Mouse (Mus musculus) cerebellum, adult 9-10 months (tissue): Measurements from ENCODE around the gene B4galnt1.
A peak's percentile ranks its signal among the peaks of the same experiment; 100 is the strongest.

ENCODE experiments used
- DNase-seq: peaks from one replicate; pipeline ENCODE4 v3.0.0; 2022

The B4galnt1 gene

DNA sequence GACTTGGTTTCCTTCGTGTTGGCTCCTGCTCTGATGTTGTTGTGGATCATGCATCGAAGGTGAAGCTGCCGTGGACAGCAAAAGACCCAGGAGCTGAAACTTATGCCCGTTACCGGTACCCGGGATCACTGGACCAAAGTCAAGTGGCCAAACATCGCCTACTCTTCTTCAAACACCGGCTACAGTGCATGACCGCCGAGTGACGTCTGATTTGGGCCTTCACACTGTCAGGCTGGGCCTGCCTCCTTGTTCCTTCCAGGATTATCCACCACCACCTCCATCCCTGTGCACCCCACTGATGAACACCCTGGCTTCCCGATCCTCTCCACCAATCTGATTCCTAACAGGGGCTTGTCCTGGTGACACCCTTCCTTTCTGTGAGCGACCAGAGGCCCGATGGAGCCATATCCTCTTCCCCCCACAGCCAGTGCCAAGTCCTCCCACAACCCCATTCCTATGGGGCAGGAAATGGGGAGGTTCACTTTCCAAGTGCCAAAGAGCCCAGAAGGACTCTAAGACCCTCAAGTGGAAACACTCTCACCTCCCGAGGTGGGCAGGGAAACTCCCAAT is 6.7 kb downstream of the B4galnt1 start:
- no peak for DNase-seq

DNA sequence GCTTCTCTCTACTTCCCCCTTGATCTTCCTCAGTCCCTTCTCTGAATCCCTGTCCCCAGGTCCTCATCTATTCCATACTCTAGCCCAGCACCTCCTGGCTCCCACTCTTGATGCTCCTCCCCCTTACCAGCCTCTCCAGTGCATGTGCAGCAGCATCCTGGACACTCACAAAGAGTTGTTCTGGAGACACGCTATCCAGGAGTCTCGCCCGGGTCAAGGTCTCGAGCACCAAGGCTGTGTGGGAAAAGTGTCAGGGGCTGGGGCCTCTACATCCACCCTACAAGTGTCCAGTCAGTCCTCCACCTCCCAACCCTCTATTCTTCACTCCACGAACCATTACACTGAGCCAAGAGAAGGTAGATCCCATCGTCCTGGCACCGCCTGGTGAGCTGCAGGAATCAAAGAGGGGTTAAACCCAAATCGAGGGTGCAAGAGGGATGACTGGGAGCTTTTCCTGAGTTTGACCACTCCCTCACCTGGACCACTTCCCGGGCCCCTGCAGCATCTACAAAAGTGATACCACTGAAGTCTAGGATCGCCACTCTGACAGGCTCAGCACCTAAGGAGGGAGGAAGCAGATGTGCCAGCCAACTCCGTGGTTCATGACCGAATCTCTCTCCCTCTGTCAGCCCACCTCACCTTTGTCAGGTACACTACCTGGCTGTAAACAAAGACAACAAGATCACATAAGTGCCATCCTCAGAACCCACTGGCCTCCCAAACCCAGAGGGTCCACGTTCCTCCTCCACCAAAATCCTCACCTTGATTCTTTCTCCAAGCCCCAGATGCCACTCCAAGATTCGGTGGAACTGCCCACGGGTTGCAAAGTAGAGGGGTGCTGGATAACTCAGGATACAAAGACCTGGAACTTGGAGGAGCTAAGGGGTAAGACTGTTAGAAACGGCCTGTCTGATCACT is 8.4 kb downstream of the B4galnt1 start:
- peak; percentile 15 for DNase-seq

DNA sequence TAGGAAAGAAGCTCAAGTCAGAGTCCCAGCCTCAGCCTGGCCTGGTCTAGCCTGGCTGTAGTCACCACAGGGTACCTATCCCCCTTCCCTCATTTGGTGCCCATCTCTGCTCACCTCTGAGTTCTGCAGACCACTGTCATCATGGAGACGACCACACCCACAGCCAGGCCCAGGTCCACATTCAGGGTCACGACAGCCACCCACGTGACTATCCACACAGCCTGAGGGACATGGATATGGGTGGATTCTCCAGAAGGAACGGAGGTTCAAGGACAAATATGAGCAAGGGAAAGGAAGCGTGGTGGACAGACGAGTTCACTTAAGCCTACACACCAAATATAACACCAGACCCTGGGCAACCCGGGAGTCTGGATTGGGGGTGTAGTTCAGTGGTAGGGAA is 9.1 kb downstream of the B4galnt1 start:
- peak; percentile 14 for DNase-seq

DNA sequence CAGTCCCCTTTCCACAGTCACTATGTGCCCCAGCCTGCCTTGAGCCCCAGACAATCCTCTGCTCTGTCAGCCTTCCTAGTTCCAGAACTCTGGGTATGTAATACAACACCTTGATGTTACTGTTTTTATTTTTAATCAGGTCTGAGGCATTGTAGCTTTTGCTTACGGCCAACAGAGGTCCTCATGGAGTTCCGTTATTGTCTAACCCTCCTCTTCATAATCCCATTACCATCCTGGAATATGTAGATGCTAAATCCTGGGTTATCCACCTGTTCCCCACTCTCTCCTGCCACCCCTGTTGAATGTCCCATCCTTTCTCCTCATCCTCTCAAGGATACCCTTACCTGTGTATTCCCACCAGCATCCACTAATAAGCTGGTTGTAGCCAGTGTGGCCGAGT is 11.2 kb downstream of the B4galnt1 start:
- DNase-seq = peak; percentile 10

DNA sequence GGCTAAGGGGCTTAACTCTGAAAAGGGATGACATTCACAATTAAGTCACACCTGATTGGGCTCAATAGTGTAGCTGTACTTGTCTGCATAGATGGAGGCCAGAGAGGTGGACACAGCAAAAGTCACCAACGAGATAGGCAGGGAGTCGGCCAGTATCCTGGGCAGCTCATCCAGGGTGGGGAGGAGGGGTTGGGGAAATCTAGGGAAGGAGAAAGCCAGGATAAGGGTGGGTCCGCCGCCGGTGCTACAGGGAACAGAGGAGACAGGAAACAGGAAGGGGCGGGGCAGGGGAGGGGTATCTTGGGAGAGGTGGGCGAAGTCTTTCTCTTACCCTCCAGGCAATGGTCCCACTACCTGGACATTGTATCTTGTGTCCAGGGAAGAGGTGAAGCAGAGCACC is 11.7 kb downstream of the B4galnt1 start:
- peak; percentile 10 for DNase-seq

DNA sequence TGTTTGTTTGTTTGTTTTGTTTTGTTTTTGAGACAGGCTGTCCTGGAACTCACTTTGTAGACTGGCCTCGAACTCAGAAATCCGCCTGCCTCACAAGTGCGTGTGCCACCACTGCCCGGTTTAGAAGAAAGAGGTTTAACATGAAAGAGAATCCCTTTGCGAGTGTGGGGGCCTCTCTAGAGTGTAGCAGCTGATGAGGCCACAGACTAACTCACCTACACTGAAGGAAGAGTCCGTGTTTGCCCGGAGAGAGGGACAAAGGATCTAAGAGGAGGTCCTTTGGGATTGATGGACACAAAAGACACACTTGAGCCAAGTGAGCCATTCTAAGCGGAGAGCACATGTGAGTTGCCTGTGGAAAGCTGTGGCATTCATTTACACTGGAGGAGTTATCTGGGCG is 12.2 kb downstream of the B4galnt1 start:
- no peak for DNase-seq

DNA sequence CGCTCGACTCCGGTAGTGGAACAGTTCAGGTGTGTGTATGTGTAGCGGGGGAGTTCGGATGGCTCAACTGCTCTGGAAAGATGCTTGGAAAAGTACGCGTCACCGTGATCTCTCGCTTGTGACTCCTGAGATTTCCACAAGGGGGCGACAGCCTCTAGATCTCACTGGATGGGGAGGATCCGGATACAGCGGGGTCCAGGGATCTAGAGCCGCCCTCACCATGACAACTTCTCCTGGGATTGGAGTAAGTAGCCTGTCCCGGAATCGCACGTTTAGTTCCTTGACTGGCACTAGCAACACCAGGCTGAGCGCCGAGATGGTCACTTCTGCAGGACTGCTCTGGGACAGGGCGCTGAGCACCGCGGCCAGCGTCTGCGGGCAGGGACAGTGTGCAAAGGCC is 12.7 kb downstream of the B4galnt1 start:
- peak; percentile 86 for DNase-seq

DNA sequence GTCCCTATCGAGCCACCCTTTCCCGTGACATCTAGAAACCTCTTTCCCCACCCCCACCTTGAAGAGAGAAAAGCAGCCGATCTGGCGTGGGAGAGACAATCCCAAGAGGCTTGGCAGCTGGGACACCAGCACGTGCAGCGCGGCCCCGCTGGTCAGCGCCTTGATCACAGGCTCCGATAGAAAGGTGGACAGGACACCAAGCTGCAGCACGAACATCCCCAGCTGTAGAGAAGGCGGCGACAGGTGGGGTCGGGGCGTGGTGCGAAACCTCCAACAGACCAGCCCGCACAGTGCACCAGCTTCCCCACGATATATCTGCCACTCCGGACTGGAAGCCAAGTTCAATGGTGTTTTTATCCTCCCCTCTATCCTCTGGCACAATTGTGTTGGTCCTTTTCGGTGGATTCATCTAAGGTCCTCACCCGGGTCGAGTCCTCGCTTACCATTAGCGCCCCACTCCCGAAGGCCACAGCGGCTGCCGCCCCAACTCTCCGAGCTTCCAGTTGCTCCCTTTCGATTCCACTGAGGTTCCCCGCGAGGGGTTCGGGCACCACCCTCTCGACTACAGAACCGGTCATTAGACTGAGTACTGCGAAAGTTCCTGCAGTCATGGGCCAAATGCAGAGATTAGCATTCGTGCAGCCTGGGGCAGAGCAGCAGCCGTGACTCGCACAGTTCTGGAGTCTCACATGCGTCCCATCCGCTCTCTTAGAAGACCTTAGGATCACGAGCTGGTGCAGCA is 13.4 kb downstream of the B4galnt1 start:
- peak; percentile 30 for DNase-seq

DNA sequence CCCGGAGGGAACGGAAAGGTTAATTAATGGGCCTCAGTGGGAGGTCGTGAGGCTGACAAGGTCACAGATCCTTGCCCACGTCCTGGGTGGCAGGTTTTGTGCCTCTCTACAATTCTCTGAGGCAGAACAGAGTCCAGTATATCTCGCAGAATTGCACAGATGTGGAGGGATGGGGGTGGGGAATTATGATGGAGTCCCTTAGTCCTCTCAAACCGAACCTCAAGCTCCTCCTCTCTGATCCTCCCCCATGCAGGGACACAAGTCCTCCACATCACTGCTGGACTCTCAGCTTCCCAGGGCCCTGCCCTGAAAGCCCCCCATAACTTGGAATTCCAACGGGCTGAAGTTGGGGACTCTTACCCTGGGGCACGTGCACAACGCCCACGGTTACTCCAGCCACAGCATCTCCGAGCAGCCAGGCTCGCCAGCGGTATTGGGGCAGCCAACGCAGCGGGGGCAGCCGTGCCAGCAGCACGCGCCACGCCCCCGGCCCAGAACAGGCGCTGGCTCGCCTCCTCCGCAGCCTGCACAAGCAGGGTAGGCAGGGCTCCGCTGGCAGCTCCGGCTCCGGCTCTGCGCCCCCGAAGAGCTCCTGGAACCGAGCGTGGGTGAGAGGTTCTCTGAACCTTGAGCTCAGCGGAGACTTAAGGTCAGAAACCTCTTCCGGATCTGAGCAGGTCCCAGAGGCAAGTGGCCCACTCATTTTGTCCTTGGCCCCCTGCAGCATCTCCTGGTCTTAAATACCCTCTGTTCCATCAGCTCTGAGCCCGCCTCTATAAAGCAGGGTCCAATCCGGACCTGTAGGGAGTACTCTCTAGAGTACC is 15.1 kb downstream of the B4galnt1 start, which contains the start of gene Slc26a10:
TSS of gene Slc26a10 (minus strand) at position 775 of the 824 bp plus-strand sequence.
- DNase-seq = no peak

DNA sequence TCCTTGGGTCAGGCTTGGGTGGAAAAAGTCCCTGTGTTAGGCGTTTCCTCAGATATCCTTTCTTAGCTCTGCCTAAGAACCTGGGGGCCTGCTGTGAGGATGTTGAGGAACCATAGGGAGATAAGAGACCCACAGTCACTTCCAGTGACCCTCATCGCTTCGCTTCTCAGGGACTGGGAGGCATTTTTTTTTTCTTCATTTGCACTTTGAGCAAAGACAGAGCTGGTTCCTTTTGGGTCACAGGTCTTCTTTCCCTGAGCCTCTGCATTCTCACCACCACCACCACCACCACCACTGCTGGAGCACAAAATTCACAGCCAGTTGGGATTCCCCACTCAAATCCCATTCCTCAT is 15.6 kb downstream of the B4galnt1 start:
- DNase-seq = no peak

DNA sequence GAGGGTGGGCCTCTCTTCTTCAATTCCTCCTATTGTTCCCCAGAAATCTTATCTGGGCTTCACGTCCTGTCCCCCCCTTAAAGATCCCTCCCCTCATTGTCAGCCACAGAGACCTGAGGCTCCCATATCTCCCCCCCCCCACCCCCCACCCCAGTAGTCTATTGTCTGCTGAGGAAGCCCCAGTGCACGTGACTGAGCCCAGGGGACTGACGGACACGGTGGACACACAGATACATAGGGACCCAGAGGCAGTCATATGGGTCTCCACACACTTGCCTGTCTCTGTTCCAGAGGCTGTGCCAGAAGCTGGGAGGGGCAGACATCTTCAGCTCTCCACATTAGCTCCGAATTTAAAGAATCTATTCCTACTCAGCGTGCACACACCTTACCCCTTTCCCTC is 16.5 kb downstream of the B4galnt1 start:
- DNase-seq = no peak

DNA sequence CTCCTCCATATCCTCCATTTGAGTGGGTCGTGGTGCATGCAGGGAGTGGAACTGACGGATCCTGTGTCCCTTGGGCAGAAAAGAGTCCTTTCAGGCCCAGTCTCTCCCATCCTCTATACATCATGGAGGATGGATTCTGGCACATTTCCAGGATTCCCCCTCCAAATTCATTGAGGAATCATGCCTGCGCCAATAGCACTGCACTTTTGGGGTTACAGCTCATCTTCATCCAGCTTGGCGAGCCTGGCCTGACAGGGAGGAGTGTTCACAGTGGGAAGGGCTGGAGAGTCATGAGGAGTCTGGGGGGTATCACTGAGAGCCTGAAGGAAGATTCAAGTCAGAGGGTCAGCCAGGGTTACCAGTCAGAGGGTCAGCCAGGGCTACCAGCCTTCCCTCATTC is 17.6 kb downstream of the B4galnt1 start:
- no peak for DNase-seq

DNA sequence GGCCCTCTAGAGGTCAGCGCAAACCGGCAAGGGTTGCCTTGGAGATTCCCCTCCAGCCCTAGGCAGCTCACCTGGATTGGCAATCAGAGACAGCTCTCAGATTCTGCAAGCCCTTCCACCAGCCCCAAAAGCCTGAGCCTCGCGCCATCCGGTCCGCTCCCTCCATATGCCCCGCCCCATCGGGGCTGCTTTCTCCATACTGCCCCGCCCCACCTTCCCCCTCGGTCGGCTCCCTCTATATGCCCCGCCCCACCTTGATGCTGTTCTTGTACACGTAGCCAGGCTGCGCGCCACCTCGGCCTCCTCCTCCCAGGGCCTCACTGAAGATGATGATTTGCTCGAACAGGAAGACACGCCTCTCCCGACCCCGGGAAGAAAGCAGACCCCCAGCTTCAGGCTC is 18.7 kb downstream of the B4galnt1 start:
- DNase-seq = no peak

DNA sequence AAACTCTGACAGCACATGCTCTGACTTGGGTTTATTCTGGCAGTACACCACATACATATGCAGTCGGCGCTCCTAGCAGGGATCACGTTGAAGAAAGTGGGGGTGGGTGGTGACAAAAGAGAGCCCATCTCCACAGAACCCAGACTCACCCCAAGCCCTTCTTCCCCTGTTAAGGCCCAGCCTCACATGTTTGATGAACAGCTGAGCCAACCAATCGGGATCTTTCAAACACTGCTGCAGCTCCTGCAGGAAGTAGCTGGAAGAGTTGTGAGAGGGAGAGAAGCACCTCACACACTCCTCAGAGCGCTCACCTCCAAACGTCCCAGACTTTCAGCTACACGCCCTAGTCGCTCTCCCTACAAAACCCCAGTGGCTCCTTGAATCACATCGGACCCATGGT is 20.1 kb downstream of the B4galnt1 start:
- no peak for DNase-seq

DNA sequence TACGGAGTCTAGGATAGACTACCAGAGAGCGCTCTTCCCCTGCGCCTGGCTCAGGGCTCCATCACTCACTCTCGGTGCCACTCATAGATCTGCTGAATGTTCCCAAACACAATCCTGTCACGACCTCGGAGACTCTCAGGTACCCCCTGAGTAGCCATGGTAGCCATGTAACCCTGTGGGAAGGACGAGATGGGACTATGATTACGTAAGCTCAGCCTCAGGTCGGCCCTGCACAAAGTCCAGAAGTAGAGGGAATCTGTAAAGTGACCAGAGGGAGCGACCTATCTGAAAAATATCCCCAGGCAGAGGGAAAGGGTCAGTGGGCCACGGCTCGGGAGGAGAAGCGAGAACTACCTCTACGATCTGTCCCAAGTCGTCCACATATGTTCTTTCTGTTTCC is 20.5 kb downstream of the B4galnt1 start:
- DNase-seq = no peak

DNA sequence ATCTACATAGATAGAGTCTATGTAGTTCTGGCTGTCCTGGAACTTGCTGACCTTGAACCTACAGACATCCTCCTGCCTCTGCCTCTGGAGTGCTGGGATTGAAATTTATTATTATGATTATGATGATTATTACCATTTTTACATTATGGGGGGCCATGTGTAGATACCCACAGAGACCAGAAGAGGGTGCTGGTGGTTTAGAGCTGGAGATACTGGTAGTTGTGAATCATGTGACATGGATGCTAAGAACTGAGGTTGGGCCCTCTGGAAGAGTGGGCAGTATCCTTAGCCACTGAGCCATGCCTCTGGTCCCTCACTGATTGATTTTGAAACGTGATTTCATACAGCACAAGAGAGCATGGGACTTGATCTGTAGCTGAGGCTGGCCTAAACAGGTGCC is 21.4 kb downstream of the B4galnt1 start:
- no peak for DNase-seq

DNA sequence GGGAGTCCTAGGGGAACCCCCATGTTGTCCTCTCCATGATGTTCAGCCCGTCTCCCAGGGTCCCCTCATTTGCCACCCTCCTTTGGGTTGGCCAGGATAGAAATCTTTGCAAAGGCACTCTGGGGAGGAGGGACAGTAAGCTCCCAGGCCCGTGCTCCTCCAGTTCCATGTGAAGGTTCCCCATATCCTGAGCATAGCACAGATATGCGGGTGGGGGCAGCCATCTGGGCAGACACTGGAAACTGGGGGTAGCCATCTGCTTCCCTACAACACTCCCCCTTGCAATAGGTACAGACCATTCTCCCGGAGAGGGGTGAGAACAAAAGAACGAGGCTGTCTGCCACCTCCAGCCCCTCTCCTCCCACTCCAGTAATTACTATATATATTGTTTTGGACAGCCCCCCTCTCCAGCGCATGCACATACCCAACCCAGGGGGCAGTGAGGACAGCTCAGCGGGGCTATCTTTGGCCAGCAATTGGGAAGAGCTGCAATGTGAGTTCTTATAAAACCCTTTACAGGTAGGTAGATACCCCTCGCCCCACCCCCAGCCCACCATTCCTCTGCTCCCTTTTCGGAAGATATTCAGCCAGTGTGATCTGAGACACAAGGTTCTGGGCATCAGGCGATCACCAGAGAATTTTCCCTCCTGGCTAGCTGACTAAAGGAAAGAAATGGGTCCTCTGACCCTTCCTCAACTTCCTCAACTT is 22.5 kb downstream of the B4galnt1 start:
- peak; percentile 76 for DNase-seq

DNA sequence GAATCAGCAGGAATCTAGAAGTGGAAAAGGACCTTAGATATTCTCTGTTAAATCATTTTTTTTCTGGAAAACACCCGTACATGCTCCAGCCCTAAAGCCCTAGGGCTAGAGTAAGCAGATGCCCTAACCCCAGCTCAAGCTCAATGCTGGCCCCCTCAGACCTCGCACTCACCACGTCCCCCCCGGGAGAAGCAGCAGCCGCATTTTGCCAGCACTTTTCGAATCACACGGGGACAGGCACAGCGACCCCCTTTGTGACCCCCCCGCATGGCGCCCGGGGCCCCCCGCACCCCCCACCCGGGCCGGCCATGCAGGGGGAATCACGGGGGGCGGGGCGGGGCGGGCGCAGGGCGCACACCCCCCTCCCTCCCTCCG is 23.0 kb downstream of the B4galnt1 start:
- no peak for DNase-seq

DNA sequence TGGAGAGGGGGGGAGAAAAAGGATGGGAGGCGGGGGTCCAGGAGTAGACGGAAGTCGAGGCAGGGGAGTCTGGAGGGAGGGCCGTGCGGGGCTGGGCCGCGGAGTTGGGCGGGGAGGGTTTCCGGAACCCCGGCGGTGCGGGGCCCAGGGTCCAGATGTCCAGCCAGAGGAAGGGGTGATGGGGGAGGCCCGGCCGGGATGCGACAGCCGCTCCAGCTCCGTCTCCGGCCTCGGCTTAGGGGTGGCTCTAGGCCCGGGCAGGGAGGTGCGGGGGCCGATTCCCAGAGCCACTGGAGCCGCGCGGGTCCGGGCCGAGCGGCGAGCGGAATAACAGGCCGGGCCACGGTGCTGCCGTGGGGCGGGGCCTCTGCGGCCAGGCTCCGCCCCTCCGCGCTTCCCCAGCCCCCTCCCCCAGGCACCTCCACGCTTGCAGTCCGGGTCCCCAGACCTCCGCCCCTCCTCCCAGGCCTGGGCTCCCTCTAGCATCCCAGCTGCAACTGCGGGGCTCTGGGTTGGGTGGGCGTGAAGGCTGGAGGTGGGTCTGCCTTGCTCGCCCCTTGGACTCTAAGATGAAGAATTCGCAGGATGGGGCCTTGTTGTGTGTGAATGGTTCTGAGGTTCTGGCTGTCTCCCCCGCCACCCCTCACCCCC is 23.6 kb downstream of the B4galnt1 start:
- DNase-seq = peak; percentile 70

DNA sequence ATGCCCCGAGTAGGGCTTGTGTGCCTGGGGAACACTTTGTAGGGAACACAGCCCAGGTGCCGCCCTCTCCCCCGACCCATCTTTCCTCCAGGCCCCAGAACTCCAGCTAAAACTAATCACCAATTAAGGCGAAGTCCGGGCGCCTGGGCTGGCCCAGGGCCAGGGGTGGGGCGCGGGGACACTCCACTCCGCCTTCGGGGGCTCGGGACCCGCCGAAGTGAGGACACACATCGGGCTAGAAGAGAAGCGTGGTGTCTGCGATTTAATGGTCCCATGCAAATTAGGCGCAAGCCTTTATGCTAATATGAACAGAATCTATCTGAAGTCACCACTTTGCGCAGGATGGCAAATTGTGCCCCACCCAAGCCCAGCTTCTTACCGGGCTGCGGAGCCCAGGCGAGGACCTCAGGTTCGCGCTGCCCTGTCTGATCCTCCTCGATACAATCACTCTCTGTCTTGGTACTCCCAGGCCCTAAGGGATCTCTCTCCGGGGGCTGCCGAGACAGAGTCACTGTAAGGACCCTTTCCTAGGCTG is 24.2 kb downstream of the B4galnt1 start:
- peak; percentile 69 for DNase-seq

DNA sequence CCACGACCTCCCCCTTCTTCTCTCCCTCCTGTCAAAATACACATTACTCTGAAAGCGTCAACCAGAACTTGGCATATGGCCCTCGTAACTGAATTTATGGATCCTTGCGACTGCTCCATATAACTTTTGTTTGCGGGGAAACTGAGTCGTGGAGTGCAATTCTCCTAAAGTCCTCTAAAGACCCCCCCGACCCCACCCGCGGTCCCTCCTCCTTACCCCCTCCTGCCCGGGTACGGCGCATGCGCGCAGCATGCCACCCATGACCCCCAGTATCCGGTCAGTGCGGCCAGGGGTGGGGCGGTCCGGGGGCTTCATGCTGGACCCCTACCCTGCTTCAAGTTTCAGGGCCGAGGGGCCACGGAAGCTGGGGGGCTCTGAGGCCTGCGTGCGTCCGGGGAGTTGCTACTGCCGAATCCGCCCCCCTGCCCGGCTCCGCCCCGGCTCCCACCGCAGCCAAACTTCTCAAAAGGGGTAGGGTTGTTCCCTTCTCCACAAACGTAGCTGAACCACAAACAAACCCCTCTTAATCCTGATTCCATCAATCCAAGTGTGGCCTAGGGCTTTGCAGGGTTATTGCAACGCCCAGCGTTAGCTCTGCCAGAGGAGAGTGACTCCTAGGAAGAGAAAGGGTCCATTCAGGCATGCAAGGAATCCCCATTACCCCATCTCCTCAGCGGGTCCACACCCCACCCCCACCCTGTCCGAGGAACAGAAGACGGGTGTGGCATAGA is 24.8 kb downstream of the B4galnt1 start, which contains the start of gene Arhgef25:
TSS of gene Arhgef25 (minus strand) at position 433 of the 731 bp plus-strand sequence.
- DNase-seq = peak; percentile 54
